Comparison of ENCODE assay signal across 10 mouse cellular contexts in genomic region chr2:73019371-73020146, GRCm38 (mm10). TPM values are rescaled to one million over a fixed set of nuclear protein-coding genes. Genes with fewer than 3 reads are reported as not detected.
DNase-seq lines count a peak whose midpoint lies in the region; ATAC-seq lines count a peak whose summit lies in the region.
"Had no signal": no experiment of that assay in that cellular context is flagged by ENCODE, and none has a peak within 500 bp of the region (broad histone marks: within the 10 kb centered on the region; RNA-seq: fewer than 3 reads in every experiment).

No protein-coding gene starts in this region.

- H3K4me2 ChIP-seq in midbrain, embryonic 14.5 days (ENCODE audit: low read length): no peak overlapping the region
- H3K4me2 ChIP-seq in heart, embryonic 16.5 days (ENCODE audit: low read depth, low read length): no peak overlapping the region
- H3K4me2 ChIP-seq: midbrain, embryonic 12.5 days had no signal

- H3K4me1 ChIP-seq in midbrain, embryonic 14.5 days (ENCODE audit: control insufficient read depth, insufficient read depth, low read length): no peaks in the 10 kb centered on the region
- no peaks in the 10 kb centered on the region; the same call in 1 of the 2 replicates for H3K4me1 ChIP-seq in midbrain, embryonic 10.5 days
- no peaks in the 10 kb centered on the region; the same call in 1 of the 2 replicates for H3K4me1 ChIP-seq in heart, embryonic 16.5 days (ENCODE audit: control insufficient read depth, insufficient read depth, low read length)
- H3K4me1 ChIP-seq: midbrain, embryonic 12.5 days had no signal

- no peak for ATAC-seq in midbrain, embryonic 14.5 days (ENCODE audit: low FRiP score, low TSS enrichment)
- peak; percentile 73 for ATAC-seq in heart, embryonic 16.5 days (replicated peaks; ENCODE audit: extremely low read depth, insufficient read depth, low FRiP score)

- H3K36me3 ChIP-seq in midbrain, embryonic 14.5 days (ENCODE audit: control insufficient read depth, insufficient read depth, low read length): no peaks in the 10 kb centered on the region
- H3K36me3 ChIP-seq in midbrain, embryonic 10.5 days: no peaks in the 10 kb centered on the region
- H3K36me3 ChIP-seq in heart, embryonic 16.5 days (ENCODE audit: control insufficient read depth, insufficient read depth): no peaks in the 10 kb centered on the region
- H3K36me3 ChIP-seq: midbrain, embryonic 12.5 days had no signal

- peak; percentile 37 for DNase-seq in midbrain, embryonic 14.5 days
- DNase-seq in midbrain, embryonic 10.5 days (ENCODE audit: low spot score): no peak
- peak; percentile 76 to 83 for DNase-seq in cerebellum, postnatal 25 days
- peak; percentile 62 to 75 for DNase-seq in left cerebral cortex, postnatal 14 days (ENCODE audit: low spot score in 2 of 2)
- DNase-seq in right cerebral cortex, postnatal 25 days: peak; percentile 74
- DNase-seq in natural killer cell, adult 2 months (ENCODE audit: low spot score in 2 of 2): no peak
- DNase-seq in embryo, embryonic 10.5 days (ENCODE audit: low spot score): no peak

- H3K9ac ChIP-seq in midbrain, embryonic 14.5 days (replicated peaks; ENCODE audit: low read length): no peak overlapping the region
- H3K9ac ChIP-seq in heart, embryonic 16.5 days (ENCODE audit: low read length): no peak overlapping the region
- H3K9ac ChIP-seq: midbrain, embryonic 12.5 days had no signal

- no peak overlapping the region for H3K4me3 ChIP-seq in midbrain, embryonic 14.5 days (replicated peaks; ENCODE audit: low read depth, low read length)
- H3K4me3 ChIP-seq in midbrain, embryonic 10.5 days: no peak overlapping the region
- no peak overlapping the region for H3K4me3 ChIP-seq in heart, embryonic 16.5 days (ENCODE audit: low read length)
- H3K4me3 ChIP-seq: midbrain, embryonic 12.5 days had no signal

- H3K9me3 ChIP-seq in midbrain, embryonic 14.5 days (ENCODE audit: control insufficient read depth, low read length): no peaks in the 10 kb centered on the region
- H3K9me3 ChIP-seq in midbrain, embryonic 10.5 days (replicated peaks): no peaks in the 10 kb centered on the region
- H3K9me3 ChIP-seq in heart, embryonic 16.5 days (replicated peaks; ENCODE audit: control insufficient read depth, low read length): 0 out of 2 replicates have a peak, but pooled peaks cover 4% of the 10 kb centered on the region
- H3K9me3 ChIP-seq: midbrain, embryonic 12.5 days had no signal

- 79% methylated on average over 9 of the region's 9 CpGs for WGBS in midbrain, embryonic 14.5 days
- WGBS in midbrain, embryonic 10.5 days: 82% methylated on average over 9 of the region's 9 CpGs
- 38% methylated on average over 9 of the region's 9 CpGs for WGBS in heart, embryonic 16.5 days

- H3K27me3 ChIP-seq in midbrain, embryonic 14.5 days (ENCODE audit: control insufficient read depth, insufficient read depth, low read length): no peaks in the 10 kb centered on the region
- no peaks in the 10 kb centered on the region for H3K27me3 ChIP-seq in midbrain, embryonic 10.5 days (ENCODE audit: low read depth, poor library complexity, severe bottlenecking)
- no peaks in the 10 kb centered on the region for H3K27me3 ChIP-seq in heart, embryonic 16.5 days (ENCODE audit: control insufficient read depth, insufficient read depth, low read length)
- H3K27me3 ChIP-seq: midbrain, embryonic 12.5 days had no signal

- H3K27ac ChIP-seq in midbrain, embryonic 14.5 days (replicated peaks; ENCODE audit: low read depth, low read length): no peak overlapping the region
- no peak overlapping the region for H3K27ac ChIP-seq in midbrain, embryonic 10.5 days (replicated peaks)
- peak overlapping the region; percentile 44 for H3K27ac ChIP-seq in heart, embryonic 16.5 days (ENCODE audit: low read length)
- H3K27ac ChIP-seq: midbrain, embryonic 12.5 days had no signal

- intact Hi-C loops in left cerebral cortex, postnatal 14 days (cut with DNase I): no loop called here

RNA-seq across cellular contexts. Expression of gene Gm11084, which starts 33.0 kb away (rescaled TPM):
- not detected in 2 replicates for polyA plus RNA-seq in midbrain, embryonic 14.5 days (2014; fragmentation: Nextera tagmentation; extraction: Ambion mirVana)
- polyA plus RNA-seq in midbrain, embryonic 10.5 days (2016; fragmentation: Nextera tagmentation; extraction: Ambion mirVana): not detected in 2 replicates
- polyA plus RNA-seq in heart, embryonic 16.5 days (2015; fragmentation: Nextera tagmentation; extraction: Ambion mirVana): not detected in 2 replicates
- not detected for total RNA-seq in left cerebral cortex, postnatal 14 days (2021)
- polyA plus RNA-seq: gonadal fat pad, adult 2 months; midbrain, embryonic 12.5 days had no signal

RNA-seq across cellular contexts. Expression of gene Sp3, which starts 39.3 kb away (rescaled TPM):
- polyA plus RNA-seq in midbrain, embryonic 14.5 days (2014; fragmentation: Nextera tagmentation; extraction: Ambion mirVana): 43.5 and 61.5 TPM in 2 replicates
- 43.2 and 50.7 TPM in 2 replicates for polyA plus RNA-seq in midbrain, embryonic 10.5 days (2016; fragmentation: Nextera tagmentation; extraction: Ambion mirVana)
- 34.8 and 37.5 TPM in 2 replicates for polyA plus RNA-seq in heart, embryonic 16.5 days (2015; fragmentation: Nextera tagmentation; extraction: Ambion mirVana)
- total RNA-seq in left cerebral cortex, postnatal 14 days (2021): 10 to 100 TPM; 50.5 to 55.5 TPM

Comparison
In these comparisons a context has a peak if more than half of its experiments do, and no peak if none do; other contexts are left out.
1. DNase-seq: peak in midbrain, embryonic 14.5 days (single experiment), cerebellum, postnatal 25 days (2 of 2), left cerebral cortex, postnatal 14 days (2 of 2) and right cerebral cortex, postnatal 25 days (single experiment); none in midbrain, embryonic 10.5 days (single experiment), natural killer cell, adult 2 months (0 of 2) and embryo, embryonic 10.5 days (single experiment).